Mouse (Mus musculus) spleen, postnatal 36 days (tissue): ENCODE results near the gene Bphl.
"Not testable (repeated sequence)": the region's sequence is repeated elsewhere in the genome, so short reads cannot be mapped to it uniquely, and the experiment has no call there.

Experiments
- DNase-seq, 2 experiments: peaks; one replicate each; pipeline ENCODE4 v3.0.0; 2022; ENCODE audit warnings: low spot score in 2 of 2, mixed read lengths in 1 of 2

The Bphl gene

DNA sequence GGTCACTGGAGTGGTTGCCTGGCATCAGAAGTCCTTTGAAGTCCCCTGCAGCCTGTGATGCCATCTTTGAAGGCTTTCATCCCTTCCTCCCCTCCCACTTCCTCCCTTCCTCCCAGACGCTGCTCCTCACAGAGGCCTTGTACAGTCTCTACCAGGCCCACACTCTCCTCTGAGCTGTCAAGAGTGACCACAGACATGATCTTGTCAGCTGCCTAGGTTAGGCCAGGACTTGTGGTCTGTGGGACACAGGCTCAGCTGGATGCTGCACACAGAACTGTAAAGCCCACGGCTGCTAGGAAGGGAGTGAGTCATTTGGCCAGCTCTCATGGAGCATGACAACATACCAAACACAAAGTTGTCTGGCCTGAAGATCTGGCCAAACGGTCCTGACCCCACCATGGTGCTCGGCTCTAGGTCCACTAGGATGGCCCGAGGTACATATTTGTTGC, 50.8 kb downstream of the Bphl start:
- not testable (repeated sequence) for DNase-seq

DNA sequence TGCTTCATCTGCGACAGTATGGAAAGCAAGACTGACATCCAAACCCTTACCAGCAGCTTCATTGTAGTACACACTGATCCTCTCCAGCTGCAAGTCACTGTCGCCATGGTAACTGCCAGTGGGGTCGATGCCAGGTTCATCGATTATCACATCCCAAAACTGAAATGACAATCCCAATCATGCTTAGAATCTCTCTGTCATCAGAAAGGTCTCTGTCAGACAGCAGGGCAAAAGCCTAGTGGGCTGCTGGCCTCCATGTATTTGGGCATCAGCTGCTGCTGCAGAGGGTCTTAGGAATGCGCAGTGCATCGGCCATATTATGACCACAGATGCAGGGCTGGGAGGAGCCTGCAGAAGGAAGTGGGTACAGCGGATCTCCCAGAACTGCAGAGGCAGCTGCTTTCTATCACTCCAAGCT, 51.5 kb downstream of the Bphl start:
- no peak for DNase-seq

DNA sequence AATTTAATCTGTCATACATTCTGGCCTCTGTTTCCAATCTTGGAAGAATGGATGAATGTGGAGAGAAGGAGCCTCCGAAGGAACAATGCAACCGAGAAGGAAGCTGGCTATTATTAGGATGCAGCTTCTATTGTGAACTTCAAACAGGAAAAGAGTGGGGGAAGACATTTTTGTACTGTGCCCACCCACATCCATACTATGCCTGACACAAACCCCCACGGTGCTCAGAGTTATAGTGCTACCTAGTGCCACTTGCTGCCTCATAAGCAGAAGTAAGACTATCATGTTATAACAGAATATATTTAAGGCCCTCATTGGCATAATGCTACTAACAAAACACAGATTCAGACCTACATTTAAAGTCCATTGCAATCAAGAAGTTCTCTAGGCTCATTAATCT, 52.0 kb downstream of the Bphl start:
- no peak for DNase-seq

GRCm38 (mm10) chr13:34095542-34096435, 58.4 kb downstream of the Bphl start:
- DNase-seq = no peak

- DNase-seq = no peak
These were observed 59.1 kb downstream of the Bphl start for GRCm38 (mm10) chr13:34096455-34096854.

DNA sequence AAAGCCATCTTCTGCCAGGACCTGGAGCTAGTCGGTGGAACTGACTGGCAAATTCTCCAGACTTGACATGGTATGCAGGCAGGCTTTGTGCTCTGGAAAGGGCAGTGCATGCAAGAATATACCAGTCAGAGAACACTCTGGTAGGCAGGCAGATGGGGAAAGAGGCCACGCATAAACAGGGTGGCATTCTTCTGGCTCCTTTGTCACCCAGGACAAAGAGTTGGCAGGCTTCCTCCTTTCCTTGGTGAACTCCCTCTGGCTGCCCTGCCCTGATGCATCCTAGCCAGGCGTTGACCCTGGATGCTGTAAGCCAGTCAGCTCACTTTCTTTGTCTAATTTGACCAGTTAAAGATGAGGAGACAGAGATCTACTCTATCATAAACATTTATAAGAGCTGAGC, 59.7 kb downstream of the Bphl start:
- no peak for DNase-seq

DNA sequence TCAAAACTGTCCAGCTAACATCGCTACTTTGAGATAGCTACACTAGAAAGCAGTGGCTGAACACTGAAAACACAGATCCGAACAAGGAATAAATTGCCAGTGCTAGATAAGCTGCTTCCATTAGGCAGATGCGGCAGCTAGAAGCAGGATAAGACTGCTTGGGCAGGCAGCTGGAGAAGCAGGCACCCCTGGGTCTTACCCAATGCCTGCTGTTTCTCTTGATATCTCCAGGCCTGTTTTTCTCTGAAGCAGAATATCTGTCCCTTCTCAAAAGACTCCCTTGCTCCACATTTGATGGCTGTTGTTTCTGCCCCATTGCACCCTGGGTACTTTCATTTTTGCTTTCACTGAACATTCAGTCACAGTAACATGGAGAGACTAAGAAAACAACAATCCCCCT, 63.3 kb downstream of the Bphl start:
- DNase-seq = peak in 1 of 2 experiments; percentile 13

DNA sequence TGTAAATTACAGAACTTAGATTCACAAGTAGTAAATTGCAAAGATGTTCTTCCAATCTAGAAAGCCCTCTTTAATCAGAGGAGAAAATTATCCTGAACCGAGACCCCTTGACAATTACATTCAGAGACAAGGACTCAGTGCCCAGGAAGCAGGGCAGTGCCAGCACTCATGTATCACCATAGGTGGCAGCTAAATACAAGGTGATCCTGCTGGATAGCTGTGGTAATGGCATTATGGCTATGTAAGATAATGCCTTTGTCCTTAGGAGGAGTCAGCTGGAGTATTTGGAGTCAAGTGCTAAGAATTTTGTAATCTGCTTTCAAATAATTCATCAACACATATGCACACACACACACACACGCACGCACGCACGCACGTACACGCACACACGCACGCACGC, 63.9 kb downstream of the Bphl start:
- no peak for DNase-seq

GRCm38 (mm10) chr13:34101908-34102307, 64.5 kb downstream of the Bphl start:
- DNase-seq = no peak

- no peak for DNase-seq
These were observed 68.0 kb downstream of the Bphl start for GRCm38 (mm10) chr13:34105364-34105763.

DNA sequence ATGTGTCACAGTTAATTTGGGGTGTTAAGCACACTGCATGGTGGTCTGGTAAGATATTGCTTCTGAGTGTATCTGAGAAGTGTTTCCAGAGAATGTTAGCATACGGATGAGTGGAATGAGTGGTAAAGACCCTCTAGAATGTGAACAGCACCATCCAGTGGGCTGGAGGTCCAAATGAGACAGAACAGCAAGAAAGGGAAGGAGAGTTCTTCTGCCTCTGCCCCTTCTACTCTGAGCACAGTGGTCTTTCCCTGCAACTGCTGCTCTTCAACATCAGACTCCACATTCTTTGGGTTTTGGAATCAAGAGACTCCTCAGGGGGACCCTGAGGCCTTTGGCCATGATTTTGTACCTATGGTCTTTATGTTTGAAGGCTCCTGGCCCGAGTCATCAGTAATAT, 68.9 kb downstream of the Bphl start:
- DNase-seq = no peak

- DNase-seq = no peak
These were observed 69.6 kb downstream of the Bphl start for GRCm38 (mm10) chr13:34106999-34107398.

GRCm38 (mm10) chr13:34109035-34109676, 71.8 kb downstream of the Bphl start:
- no peak for DNase-seq

- DNase-seq = no peak
These were observed 72.3 kb downstream of the Bphl start for GRCm38 (mm10) chr13:34109677-34110058.

GRCm38 (mm10) chr13:34111019-34111418, 73.6 kb downstream of the Bphl start:
- DNase-seq = no peak

- DNase-seq = no peak
These were observed 74.5 kb downstream of the Bphl start for GRCm38 (mm10) chr13:34111878-34112277.

GRCm38 (mm10) chr13:34112369-34113081, 75.1 kb downstream of the Bphl start:
- DNase-seq = no peak

DNA sequence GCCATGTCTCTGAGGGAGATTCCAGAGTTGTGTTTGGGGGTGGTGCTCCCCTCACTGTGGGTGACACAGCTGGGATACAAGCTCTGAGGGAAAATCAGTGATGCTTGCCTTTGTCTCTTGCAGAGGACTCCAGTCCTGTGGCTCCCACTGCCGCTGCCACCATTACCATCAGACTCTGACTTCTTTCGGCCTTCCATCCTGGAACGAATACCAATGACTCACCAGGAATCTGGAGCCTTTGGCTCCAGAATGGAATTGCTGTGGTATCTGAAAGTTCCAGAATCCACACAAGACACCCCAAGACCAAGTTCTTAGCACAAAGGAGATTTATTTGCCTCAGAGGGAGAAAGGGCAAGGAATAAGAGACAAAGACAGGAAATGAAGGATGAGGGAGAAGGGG, 75.7 kb downstream of the Bphl start:
- no peak for DNase-seq

- no peak for DNase-seq
These were observed 77.3 kb downstream of the Bphl start for GRCm38 (mm10) chr13:34114654-34115053.

DNA sequence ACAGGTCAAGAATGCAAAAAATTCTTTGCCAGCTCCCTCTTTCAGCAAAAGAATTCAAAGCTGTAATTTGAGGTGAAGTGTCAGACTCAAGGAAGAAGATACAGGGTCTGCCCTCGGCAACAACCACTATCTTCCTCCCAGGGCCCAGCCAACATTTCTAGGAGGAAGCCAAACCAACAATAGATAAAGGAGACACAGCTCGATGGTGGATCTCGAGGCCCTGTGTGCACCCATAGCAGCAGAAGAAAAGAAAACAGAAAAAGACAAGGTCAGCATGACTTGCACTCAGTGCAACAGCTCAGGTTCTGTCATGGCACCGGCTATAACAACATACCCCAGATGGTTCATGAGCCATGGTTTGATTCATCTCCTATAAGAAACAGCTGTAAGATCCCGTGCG, 79.1 kb downstream of the Bphl start:
- no peak for DNase-seq

DNA sequence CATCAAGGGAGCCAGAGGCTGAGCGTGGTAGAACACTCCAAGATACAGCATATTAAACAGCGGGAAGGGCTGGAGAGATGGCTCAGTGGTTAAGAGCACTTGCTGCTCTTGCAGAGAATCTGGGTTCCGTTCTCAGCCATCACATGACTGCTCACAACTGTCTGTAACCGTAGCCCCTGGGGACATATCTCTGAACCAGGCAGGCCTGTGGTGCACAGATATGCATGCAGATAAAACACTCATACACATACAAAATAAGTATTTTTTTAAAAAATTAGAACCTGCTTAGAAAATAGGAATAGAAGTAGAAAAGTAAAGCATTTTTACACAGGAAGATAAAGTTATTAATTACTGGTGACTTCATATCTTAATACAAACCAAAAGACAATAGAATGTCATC, 81.4 kb downstream of the Bphl start:
- DNase-seq = peak; percentile 49 to 51

DNA sequence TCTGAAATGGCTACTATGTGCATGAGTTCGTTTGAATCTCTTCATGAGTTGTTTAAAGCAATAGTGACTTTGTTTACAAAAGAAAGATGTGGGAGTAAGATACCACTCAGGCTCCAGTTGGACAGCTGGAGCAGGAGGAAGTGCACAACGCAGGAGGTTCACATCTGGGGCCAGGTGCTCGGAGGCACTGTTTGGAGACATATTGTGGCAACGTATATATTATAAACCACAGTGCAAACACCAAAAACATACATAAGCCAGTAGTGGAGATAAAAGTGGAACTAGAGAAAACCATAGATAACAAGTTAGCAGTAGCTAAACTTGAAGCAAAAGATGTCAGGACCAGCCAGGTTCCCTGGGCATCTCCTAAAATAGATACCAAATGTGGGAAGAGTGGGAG, 82.0 kb downstream of the Bphl start:
- DNase-seq = no peak

DNA sequence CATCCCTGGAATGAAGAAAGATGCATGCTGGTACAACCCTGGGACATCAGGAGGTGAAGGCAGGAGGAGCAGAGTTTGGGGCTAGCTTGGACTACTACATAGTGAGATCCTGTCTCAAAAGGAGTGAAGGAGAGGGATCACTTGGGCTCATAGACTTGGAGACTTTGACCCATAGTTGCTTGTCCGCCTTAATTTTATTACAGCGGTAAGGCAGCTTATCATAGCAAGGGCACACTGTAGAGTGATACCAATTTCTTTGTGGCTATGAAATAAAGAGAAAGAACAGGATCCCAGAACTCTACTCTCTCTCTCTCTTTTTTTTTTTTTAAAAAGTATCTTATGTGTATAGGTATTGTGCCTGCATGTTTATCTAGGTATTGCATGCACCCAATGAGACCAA, 83.1 kb downstream of the Bphl start:
- no peak for DNase-seq
